Mouse (Mus musculus) spleen, postnatal 4 days (tissue): ENCODE measurements around the gene Tnni2.

Experiments used
- DNase-seq, 2 experiments: peaks; one replicate each; pipeline ENCODE4 v3.0.0; 2022; ENCODE audit warnings: low spot score in 2 of 2

The Tnni2 gene

DNA sequence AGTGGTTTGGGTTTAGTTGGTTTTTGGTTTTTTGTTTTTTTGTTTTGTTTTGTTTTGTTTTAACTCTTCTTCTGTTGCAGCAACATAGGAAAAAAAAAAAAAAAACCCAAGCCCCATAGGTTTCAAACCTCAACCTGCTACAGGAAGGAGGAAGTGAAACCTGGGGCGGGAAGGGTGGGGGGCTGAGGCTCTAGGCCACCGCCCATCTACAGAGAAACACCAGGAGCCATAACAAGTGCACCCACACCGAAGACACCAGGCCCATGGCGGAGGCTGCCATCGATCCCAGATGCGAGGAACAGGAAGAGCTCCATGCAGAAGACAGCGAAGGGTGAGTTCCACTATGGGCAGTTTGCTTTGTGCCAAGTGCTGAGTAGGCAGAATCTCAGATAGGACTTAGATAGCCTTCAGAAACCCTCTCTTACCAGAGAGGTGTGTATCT, 19.0 kb downstream of the Tnni2 start, which contains the start of gene Lsp1:
Gene Lsp1, plus strand, starts transcription at position 174 of the 442 bp plus-strand sequence.
- no peak for DNase-seq

DNA sequence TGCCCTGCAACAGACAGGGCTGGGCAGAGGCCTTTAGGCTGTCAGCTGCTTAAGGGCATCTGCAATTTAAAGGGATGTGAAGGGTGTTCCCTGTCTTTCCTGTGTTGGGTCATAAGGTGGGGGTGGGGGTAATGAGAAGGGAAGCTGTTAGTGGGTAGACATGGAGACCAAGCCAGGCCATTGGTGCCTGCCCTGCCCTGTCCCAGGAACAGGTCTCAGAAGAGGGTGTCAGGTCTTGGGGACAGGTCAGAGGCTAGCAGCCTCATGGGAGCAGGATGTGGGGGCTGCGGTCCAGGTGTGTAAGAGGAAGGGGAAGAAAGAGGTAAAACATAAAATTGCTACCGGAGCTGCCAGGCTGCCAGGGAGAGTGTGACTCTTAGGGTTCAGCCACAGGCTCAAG, 19.8 kb downstream of the Tnni2 start:
- no peak for DNase-seq

DNA sequence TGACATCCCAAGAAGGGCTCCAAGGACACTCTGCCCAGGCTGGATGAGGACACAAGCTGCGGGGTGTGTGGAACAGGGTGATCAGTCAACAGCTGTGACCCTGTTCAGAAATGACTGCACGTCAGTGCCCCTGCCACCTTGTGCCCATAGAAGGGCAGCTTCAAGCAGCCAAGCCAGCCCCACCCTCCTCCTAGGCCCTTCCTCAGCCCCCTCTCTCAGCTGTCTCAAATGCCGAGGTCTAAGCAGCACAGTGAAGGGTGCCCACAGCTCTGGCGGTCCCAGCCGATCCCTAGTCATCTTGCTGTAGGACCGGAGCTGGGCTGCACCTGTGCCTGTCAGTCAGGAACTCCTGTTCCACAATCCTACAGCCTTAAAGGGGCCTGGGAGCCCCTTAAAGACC, 20.6 kb downstream of the Tnni2 start:
- no peak for DNase-seq

DNA sequence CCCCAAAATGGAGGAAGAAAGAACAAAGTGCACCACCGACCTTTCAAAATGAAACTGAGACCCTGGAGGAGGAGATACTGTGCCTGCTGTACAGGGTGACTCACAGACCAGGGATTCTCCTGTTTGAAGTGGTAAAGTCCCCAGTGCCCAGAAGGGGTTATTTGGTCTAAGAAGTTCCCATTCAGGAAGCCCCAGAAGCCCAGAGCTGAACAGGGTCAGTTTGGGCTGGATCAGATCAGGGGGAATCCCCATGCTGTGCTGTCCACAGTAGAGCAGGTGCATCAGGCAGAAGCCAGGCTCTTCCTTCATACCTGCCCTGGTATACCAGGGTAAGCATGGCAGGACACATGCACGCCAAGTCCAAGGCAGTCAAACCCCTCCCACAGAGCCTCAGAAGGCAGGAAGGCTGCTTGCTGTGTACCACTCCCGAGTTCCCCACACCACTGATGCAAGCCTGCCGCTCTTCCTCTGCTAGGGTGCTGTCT, 21.0 kb downstream of the Tnni2 start:
- no peak for DNase-seq

DNA sequence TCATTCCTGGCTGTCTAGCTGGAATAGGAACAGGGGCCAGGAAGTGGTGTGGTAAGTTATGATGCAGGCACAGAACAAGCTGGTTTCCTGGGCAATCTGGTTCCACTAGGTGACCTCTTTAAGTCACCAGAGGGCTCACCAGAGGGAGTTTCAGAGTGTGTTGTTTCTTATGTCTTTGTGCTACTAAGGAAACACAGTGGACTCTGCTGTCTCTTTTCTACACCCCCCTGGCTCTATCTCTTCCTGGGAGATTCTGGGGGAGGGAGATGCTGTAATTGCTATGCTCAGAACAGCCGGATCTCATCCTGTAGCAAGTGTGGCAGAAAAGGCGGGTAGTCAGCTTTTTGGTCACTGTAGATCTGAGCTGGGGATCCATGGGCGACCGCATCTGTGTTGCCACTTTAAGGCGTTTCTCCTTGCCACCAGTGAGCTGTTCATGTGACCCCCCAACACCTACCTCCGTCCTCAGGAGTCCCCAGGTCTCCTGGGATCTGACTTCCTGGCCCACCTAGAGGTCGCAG, 28.6 kb downstream of the Tnni2 start:
- DNase-seq, result no peak

DNA sequence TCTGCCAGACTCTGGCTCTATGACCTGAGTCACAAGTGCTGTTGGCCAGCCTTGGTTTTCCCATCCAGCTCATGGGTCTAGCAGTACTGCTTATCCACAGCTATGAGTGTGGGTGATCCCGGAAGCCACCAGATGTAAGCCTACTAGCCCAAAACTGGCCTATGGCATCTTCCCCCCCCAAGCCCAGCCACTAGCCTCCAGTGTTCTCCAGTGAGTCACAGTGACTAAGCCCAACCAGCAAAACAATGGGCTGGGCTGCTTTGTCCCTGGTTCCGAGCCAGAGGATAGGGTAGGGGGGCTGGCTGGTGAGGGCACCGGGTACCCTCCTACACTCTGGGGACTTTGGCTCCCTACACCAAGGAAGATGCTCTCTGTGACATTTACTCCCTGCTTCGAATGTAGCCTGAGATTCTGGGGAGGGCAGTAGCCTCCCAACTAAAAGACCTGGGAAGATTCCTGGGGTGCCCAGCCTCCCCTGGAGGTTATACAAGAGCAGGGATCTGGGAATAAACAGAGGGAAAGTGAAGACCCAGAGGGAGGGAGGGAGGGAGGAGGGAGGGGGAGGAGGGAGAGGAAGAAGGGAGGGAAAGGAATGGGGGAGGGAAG, 29.3 kb downstream of the Tnni2 start:
- no peak for DNase-seq

DNA sequence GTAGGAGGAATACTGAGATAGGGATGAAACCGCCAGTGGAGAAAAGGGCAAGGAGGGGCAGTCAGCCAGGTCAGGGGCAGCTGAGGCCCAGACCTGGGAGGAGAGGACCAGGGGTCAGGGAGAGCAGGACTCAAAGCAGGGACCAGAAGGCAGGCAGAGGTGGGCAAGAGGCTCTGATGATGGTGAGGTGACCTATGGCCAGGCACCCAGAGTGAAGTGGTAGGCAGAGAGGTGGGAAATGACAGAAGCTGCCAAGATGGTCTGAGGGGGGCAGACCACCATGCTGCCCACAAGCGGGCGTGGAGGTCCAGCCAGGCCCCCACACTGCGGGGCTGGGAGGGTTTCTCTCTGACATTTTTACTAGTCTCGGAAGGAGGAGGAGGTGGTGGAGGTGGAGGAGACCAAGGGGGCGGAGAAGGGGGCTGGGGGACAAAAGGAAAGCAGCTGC, 29.8 kb downstream of the Tnni2 start:
- DNase-seq, result no peak

DNA sequence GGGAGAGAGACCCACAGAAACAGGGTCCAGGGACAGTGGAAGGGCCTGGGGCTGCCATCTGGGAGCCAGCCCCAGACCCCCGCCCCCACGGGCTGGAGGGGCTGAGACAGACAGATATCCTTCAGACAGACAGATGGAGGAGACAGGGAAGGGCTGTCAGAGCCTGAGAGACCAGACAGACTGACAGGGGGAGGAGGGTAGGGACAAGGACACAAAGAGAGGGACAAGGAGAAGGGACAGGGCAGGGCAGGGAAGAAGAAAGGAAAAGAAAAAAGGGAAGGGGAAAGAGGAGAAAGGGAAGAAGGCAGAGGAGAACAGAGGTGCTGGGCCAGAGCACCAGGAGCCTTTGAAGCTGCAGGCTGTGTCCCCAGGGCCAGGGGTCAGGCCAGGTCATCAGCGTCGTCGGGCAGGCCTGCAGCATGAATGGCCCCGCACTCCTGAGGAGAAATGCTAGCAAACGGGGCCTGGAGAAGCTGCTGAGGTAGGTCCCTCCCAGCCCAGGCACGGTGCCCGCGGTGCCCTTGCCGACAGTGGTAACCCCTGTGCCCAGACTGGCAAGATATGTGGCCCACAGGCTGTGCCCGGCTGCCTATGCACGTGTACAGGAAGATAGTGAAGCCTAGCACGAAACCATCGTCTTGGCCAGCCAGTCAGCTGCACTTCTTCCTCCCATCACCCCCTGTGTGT, 30.4 kb downstream of the Tnni2 start:
- DNase-seq, result no peak

DNA sequence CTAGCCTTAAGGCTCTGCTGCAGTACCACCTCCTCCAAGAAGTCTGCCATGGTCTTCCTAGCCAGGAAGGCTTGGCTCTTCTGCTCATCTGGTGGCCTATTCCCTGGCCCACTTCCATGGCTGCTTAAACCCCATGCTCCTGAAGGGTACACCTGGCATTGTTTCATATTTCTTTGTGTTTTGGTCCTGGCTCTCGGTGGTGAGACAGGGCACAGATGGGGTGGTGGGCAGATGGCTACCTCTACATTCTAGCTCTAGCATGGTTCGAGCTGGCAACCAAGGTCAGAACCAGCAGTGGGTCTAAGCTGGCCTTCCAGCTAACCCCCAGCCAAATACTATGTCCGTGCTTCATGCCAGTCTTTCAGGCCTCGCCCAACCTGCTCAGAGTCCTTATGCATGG, 31.3 kb downstream of the Tnni2 start:
- DNase-seq, result no peak

DNA sequence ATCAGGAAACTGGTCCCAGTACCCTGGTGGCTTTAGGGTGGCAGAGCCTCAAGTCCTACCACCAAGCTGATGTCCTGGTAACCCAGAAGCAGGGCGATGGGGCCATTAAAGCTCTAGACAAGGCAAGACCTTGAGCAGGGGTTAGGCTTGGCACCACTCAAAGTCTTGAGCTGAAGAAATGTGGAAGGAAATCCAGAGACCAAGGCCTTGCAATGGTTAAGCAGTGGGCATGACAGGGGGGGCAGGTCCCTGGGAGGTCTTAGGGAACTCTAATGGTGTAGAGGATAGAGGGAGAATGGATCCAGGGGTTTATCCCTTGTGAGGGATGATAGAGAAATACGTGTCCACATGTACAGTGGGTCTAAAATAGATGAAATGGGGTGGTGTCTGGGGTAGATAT, 31.9 kb downstream of the Tnni2 start:
- DNase-seq, result no peak

DNA sequence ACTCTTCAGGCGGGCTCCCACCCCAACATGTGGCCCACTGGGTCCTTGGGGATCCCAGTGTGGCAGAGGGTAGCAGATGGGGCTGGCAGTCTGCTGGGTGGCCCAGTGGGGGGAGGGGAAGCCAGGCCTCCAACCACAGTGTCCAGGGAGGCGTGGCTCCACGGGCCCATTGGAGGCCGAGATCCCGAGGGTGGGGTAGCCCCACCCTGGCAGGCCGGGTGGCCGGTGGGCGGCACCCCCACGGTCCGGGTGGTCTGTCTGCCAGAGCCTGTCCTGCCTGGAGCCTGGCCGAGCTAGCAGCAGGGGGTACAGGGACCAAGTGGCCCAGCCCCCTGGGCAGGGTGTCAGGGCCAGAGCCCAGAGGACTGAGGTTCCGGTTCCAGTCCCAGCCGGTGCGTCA, 33.2 kb downstream of the Tnni2 start:
- DNase-seq, result no peak

DNA sequence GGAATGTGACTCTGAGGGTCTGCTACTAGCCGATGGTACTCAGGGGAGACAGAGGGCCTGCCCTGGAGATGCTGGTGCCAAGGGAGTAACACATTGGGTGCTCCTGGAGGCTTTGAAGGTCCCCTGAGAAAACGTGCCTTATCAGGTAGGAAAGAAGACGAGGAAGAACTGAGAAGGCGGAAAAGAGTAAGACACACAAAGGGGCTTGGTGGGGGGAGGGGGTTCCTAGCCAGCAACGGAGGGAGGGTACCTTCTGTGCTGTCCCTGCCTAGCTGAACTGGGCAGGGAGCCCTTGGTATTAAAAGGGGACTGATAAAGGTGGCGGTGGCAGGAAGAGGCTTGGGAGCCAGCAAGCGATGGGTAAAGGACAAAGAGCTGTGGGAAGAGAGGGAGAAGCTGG, 34.0 kb downstream of the Tnni2 start:
- DNase-seq, result no peak

DNA sequence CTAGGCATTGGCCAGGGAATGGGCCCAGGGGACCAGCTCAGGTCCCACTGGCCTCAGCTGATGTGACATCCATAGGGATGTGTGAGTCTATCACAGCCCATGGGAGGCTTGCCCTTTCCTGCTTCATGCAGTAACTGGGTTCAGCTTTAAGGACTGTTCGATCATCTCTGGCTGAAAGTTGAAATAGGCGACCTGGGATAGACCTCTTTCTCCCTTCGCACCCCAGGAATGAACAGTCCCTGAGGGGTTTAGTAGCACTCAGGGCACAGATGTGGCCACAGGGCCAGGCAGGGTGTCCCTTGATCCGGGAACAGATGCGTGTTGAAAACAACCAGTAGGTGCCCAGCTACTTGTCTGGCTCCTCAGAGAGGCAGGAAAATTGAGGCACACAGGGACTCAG, 34.7 kb downstream of the Tnni2 start:
- DNase-seq, result no peak

DNA sequence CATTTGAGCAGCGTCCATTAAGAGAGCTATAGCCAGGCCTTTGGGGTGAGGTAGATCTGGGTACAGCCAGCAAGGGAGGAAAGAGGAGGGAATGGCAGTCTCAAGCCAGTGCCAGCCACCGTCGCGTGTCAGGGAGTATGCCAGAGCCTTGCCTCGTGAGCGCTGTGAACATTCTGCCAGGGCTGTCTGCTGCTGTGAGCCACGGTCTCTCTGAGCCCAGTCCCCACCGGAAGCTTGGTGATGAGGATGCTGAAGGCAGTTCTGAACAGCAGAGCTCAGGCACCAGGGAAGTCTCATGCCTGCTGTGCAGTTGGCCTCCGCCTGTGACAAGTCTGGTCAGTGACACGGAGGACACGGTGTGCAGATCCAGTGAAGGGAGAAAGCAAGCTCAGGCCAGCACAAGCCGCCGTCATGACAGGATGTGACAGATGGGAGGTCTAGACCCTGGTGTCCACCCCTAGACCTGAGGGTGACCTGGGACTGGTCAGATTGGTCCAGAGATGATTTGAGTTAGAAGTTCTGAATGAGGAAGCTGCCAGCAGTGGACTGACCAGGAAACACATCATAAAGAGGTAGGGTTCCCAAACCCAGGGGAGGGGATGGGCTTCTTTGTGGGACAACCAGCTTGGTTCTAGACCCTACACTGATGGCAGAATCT, 35.3 kb downstream of the Tnni2 start:
- DNase-seq, result no peak

DNA sequence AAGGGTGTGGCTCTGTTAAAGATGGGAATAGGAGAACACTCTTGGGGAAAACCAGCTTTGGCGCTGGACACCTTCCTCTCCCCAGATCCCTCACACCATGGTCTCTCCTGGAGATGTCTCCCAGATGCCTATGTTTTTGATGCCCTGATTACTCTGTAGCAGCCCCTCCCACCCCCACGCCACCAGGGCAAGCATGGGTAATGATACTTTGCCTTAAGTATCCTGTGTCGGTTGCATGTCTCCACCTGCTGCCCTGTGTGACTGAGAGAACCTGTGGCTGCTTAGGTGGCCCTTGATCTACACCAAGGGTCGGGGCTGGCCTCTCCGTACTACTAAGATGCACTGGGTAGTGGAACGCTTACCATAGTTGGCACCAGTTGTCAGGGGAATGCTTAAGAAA, 36.4 kb downstream of the Tnni2 start:
- no peak for DNase-seq

DNA sequence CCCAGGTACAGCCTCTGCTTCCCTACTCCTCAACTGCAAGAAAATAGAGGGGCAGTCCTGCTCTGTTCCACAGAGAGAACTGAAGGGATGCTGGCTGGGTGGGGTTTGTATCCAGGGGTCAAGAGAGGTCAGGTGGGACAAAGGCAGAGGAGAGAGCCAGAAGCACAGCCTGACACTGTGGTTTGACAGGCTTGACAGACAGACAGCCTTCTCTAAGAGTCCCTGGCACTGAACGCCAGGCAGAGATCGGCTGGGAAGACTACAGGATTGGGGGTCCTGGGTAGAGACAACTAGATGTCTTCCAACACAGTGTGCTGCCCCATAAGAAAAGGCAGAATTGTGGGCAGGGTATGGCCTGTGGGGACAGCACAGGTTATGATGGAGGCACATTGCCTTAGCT, 37.0 kb downstream of the Tnni2 start:
- DNase-seq, result no peak

DNA sequence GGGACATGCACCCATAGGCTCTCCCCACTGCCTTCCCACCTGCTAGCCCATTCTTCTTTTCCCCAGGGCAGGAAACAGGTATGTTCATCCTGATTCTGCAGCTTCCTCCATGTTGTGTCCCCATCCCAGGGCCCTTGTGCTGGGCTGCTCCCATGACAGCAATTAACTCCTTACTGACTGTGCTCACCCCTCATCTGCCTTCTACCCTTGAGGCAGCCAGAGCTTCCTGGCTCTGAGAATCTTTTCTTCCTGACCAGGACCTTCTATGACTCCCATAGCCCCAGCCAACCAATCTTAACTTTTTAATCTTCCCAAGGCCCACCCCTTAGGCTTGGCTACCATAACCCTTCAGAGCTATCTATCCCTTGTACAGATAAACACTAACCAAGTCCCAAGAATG, 37.7 kb downstream of the Tnni2 start:
- no peak for DNase-seq

DNA sequence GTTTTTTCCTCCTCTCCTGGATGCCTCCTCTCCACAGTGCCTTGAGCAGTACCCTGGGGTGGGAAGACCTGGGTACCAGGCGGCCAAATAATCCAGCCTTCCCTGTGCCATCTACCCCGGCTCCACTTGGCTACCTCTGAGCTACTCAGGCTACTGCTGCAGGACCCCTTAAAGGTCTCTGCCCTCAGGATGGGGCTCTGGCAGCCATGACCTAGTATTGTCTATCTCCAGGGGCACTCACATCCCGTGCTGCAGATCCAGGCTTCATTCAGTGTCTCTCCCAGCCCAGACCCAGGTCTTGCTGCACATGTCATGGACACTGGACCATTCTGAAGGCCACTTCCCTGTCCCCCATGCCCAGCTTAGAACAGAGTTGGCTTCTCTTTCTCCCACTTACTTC, 38.3 kb downstream of the Tnni2 start:
- DNase-seq, result no peak

DNA sequence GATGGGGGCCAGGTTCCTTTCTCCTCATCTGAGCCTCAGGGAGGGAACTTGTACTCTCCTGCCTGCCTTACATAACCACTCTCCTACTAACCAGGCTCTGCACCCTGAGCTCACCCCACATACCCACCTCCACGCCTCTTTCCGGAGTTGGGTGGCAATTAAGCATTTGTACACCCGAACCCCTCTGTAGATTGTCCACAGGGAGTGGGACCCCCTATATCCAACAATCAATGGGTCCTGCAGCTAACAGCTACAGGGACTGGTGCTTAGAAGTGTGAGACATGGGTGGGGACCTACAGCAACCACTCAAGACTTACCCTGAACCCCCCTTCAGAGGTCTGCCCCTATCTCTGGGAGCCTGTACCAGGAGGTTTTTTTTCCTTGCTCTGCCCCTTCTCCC, 39.1 kb downstream of the Tnni2 start:
- DNase-seq, result no peak

DNA sequence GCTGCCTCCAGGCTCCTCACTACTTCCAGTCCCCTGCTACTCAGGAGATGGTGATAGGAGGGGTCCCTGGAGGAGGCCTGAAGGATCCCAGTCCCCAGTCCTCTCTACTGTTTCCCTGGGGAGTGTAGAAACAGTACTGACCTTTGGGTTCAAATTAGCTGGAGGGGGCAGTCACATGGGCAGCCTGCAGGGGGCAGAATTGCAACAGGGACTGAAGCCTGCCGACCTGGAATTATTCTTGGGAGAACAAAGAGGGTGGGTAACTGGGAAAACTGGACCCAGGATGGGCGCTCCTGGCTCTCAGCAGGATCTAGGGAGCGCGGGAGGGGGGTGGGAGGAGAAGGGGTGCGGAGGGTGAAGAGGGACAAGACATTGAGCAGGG, 39.6 kb downstream of the Tnni2 start:
- DNase-seq, result no peak

DNA sequence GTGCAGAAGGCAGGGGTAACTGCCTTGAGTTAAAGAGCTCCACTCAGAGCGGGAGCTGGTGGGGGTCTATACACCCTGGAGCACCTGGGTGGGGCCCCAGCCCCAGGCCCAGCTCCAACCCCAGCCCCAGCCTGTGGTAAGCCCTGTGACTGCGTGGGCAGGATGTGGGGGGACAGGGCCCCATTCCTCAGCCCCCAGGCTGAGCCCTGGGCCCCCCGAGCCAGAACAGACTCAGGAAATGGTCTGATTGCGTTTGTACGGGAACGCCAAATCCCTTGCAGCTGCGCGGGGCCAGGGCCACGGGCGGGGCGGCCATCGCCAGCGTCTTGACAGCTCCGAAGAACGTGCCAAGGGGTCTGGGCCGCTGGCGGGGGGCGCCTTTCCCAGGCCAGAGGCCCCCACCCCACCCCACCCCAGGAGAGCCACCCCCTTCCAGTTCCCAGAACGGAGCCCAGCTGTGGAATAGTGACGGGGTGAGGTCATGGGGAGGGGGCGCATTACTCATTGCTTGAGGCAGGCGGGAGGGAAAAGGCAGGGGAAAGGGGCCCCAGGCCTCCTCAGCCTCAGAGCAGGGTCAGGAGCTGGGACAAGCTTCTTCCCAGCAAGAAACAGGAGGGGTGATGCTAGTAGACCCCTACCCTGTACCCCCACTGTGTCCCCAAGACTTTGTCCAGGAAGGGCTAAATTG, 40.1 kb downstream of the Tnni2 start:
- DNase-seq, result no peak

DNA sequence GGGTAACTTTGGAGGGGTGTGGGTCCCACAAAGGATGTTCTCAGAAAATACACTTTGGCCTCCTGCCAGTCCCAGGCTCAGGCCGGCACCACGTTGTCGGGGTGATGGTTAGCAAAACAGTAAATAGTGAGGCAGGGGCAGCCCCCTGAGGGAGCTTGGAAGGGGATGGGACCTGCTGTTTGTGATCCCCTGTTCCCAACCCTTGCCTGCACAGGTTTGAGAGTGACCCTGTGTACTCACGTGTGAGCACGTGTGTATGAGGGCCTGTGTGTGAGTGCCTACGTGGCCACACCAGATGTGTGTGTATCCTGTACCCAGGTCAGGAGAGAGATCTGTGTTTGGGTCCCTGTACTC, 40.6 kb downstream of the Tnni2 start:
- no peak for DNase-seq
